Mouse (Mus musculus): ENCODE data around the gene Aaed1.

DNA sequence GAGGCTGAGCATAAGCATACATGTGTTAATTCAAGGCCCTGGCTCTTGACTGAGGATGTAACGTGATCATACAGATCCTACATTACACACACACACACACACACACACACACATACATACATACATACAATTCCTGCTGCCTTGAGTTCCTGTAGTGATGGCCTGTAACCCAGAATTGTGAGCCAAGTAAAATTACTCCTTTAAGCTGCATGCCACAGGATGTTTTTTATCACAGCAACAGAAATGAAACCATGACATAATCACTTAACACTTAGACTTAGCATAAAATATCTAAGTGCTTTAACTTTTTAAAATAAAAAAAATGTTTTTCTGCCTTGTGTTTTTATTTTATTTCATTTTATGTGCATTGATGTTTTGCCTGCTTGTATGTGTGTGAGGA, 13.4 kb downstream of the Aaed1 start:
- TF ChIP-seq CTCF (IDR thresholded peaks at IDR 0.05; ENCODE audit: extremely low read depth, insufficient read length, insufficient replicate concordance, low read depth, low read length), result no peak
- TF ChIP-seq POLR2A (IDR thresholded peaks at IDR 0.05; ENCODE audit: low read depth, low read length), result no peak

Measured in small intestine, adult 2 months (tissue).